Mouse (Mus musculus) hindbrain, embryonic 15.5 days (tissue): ENCODE results near the gene H2-M10.6. TPM values are rescaled to one million over a fixed set of nuclear protein-coding genes. Genes with fewer than 3 reads are reported as not detected.
A peak's percentile ranks its signal among the peaks of the same experiment; 100 is the strongest.
"Not testable (repeated sequence)": the region's sequence is repeated elsewhere in the genome, so short reads cannot be mapped to it uniquely, and the experiment has no call there.

Source experiments
- ATAC-seq: fragments of 200-750 bp; cut with Nextera tagmentation; 2 replicates; pipeline ENCODE4 v1.8.0; 2017; ENCODE audit warnings: low read depth, moderate number of reproducible peaks, moderate TSS enrichment; ENCODE audit not compliant: low FRiP score
- H3K27ac ChIP-seq: fragments of 300-500 bp; sonication (generic); replicated peaks from 2 replicates; pipeline ENCODE4 v1.5.1; 2015; ENCODE audit warnings: mild to moderate bottlenecking, inconsistent platforms
- H3K27me3 ChIP-seq: fragments of 300-500 bp; sonication (generic); 2 replicates; pipeline ENCODE4 v1.6.1; 2015; ENCODE audit warnings: control low read depth, inconsistent platforms
- H3K36me3 ChIP-seq: fragments of 300-500 bp; sonication (generic); 2 replicates; pipeline ENCODE4 v1.6.1; 2015; ENCODE audit warnings: control low read depth, inconsistent platforms
- H3K4me1 ChIP-seq: fragments of 300-500 bp; sonication (generic); replicated peaks from 2 replicates; pipeline ENCODE4 v1.6.1; 2015; ENCODE audit warnings: control low read depth, inconsistent platforms
- H3K4me2 ChIP-seq: fragments of 300-500 bp; sonication (generic); 2 replicates; pipeline ENCODE4 v1.6.1; 2015; ENCODE audit warnings: moderate library complexity, mild to moderate bottlenecking, inconsistent platforms
- H3K4me3 ChIP-seq: fragments of 300-500 bp; sonication (generic); 2 replicates; pipeline ENCODE4 v1.5.1; 2015; ENCODE audit warnings: mild to moderate bottlenecking, inconsistent platforms
- H3K9ac ChIP-seq: fragments of 300-500 bp; sonication (generic); 2 replicates; pipeline ENCODE4 v1.6.1; 2015; ENCODE audit warnings: inconsistent platforms
- H3K9me3 ChIP-seq: fragments of 300-500 bp; sonication (generic); 2 replicates; pipeline ENCODE4 v1.6.1; 2016; ENCODE audit warnings: control low read depth, inconsistent platforms
- WGBS: fragments of 180-500 bp; shearing (Covaris S2); methylation state at CpG from one replicate; pipeline ENCODE4 v1.1.7; 2015; 5-methylcytosine and 5-hydroxymethylcytosine counted together
- polyA plus RNA-seq: library from polyadenylated mRNA; unstranded; fragments of >200 nt; fragmentation: Nextera tagmentation; extraction: Ambion mirVana; gene quantifications from 2 replicates; pipeline ENCODE4 v1.2.1, GENCODE M21; 2015

H2-M10.6 gene
- polyA plus RNA-seq, 1 experiment from 2014 or later, result not detected

GRCm38 (mm10) chr17:36826002-36826401 lies 14.0 kb downstream of the H2-M10.6 start:
- not testable (repeated sequence) for H3K9me3 ChIP-seq
- peak overlapping the region; percentile 21; the same call in 1 of the 2 replicates for H3K4me3 ChIP-seq
- 17% methylated on average over 5 of the region's 5 CpGs for WGBS

GRCm38 (mm10) chr17:36828488-36828887 lies 16.5 kb downstream of the H2-M10.6 start:
- Histone ChIP-seq H3K4me1 (no peaks in the 10 kb centered on the region), H3K27me3 (no peaks in the 10 kb centered on the region)
- no peak for ATAC-seq

More at GRCm38 (mm10) chr17:36826002-36826401, 14.0 kb downstream of the H2-M10.6 start:
- H3K27me3 ChIP-seq, H3K36me3 ChIP-seq, H3K9ac ChIP-seq, H3K4me1 ChIP-seq: not testable (repeated sequence)
- Histone ChIP-seq H3K27ac (0 out of 2 replicates have a peak overlapping the region, but pooled peaks have one; percentile 48), H3K4me2 (peak overlapping the region; percentile 48)
- ATAC-seq, result peak; percentile 86

DNA sequence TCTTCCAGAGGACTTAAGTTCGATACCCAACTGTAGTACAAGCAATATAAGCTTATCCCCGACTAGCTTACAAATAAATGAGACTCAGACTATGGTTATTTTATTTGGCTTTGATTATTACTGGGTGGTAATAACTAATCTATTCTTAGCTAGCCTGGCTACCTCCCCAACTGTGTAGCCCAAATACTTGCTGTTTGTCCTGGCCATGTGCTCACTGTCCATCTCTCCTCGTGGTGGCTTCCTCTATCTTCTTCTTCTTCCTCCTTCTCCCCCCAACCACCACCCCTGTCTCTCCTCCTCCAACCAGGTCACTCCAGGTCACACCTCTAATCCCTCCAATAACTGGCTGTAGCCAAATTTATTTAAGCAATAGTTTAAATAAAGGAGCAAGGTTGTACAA lies 18.5 kb downstream of the H2-M10.6 start:
- Histone ChIP-seq H3K36me3 (no peaks in the 10 kb centered on the region), H3K4me3 (no peak overlapping the region), H3K9ac (no peak overlapping the region), H3K9me3 (no peaks in the 10 kb centered on the region), H3K27ac (no peak overlapping the region), H3K4me1 (no peaks in the 10 kb centered on the region), H3K27me3 (no peaks in the 10 kb centered on the region), H3K4me2 (no peak overlapping the region)
- 82% methylated on average over 3 of the region's 3 CpGs for WGBS
- ATAC-seq, result no peak

More at GRCm38 (mm10) chr17:36828488-36828887, 16.5 kb downstream of the H2-M10.6 start:
- H3K9ac ChIP-seq, result no peak overlapping the region
- WGBS, result 90% methylated on average over 2 of the region's 2 CpGs
- no peak overlapping the region for H3K4me2 ChIP-seq
- H3K27ac ChIP-seq, result no peak overlapping the region
- no peaks in the 10 kb centered on the region for H3K36me3 ChIP-seq
- no peak overlapping the region for H3K4me3 ChIP-seq
- H3K9me3 ChIP-seq, result no peaks in the 10 kb centered on the region

DNA sequence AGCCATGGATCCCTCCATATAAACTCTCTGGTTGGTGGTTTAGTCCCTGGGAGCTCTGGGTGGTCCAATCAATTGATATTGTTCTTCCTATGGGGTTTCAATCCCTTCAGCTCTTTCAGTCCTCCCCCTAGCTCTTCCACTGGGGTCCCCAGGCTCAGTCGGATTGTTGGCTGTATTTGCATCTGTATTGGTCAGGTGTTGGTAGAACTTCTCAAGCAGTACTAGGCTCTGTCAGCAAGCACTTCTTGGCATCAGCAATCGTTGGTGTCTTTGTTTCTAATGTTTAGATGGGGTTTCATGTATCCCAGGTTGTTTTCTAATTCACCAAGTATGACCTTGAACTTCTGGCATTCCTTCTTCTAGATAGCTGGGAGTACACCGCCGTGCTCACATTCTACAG lies 20.7 kb downstream of the H2-M10.6 start:
- Histone ChIP-seq H3K27ac (no peak overlapping the region), H3K27me3 (no peaks in the 10 kb centered on the region), H3K9me3 (no peaks in the 10 kb centered on the region), H3K36me3 (no peaks in the 10 kb centered on the region), H3K4me3 (no peak overlapping the region), H3K4me2 (no peak overlapping the region), H3K4me1 (peaks cover 11% of the 10 kb centered on the region), H3K9ac (no peak overlapping the region)
- no peak for ATAC-seq
- 53% methylated on average over 4 of the region's 4 CpGs for WGBS

GRCm38 (mm10) chr17:36835591-36836426 lies 23.8 kb downstream of the H2-M10.6 start:
- no peaks in the 10 kb centered on the region for H3K27me3 ChIP-seq
- ATAC-seq, result no peak
- 0 out of 2 replicates have a peak overlapping the region, but pooled peaks have one; percentile 89 for H3K9ac ChIP-seq
- H3K27ac ChIP-seq, result peak overlapping the region; percentile 96
- no peaks in the 10 kb centered on the region for H3K9me3 ChIP-seq
- H3K4me1 ChIP-seq, result peaks cover 27% of the 10 kb centered on the region
- no peaks in the 10 kb centered on the region for H3K36me3 ChIP-seq
- peak overlapping the region; percentile 74 for H3K4me2 ChIP-seq
- peak overlapping the region; percentile 92; the same call in 1 of the 2 replicates for H3K4me3 ChIP-seq
- 33% methylated on average over 12 of the region's 12 CpGs for WGBS

GRCm38 (mm10) chr17:36836427-36836812 lies 24.4 kb downstream of the H2-M10.6 start:
- Histone ChIP-seq H3K9ac (peak overlapping the region; percentile 89), H3K27ac (peak overlapping the region; percentile 96), H3K4me2 (peak overlapping the region; percentile 74), H3K4me3 (peak overlapping the region; percentile 92), H3K27me3 (no peaks in the 10 kb centered on the region), H3K9me3 (no peaks in the 10 kb centered on the region), H3K36me3 (no peaks in the 10 kb centered on the region), H3K4me1 (peaks cover 27% of the 10 kb centered on the region)
- WGBS, result 18% methylated on average over 3 of the region's 3 CpGs
- peak; percentile 20 for ATAC-seq

- peak within 1 kb of the TSS; percentile 96 for H3K27ac ChIP-seq
- H3K9me3 ChIP-seq, result no peaks in the 10 kb centered on the region
- no peaks in the 10 kb centered on the region for H3K27me3 ChIP-seq
- H3K4me2 ChIP-seq, result peak within 1 kb of the TSS; percentile 74
- peak; percentile 99 for ATAC-seq
- peak within 1 kb of the TSS; percentile 92 for H3K4me3 ChIP-seq
- H3K9ac ChIP-seq, result peak within 1 kb of the TSS; percentile 89
- under 1% methylated on average over 40 of the region's 58 CpGs for WGBS
- no peaks in the 10 kb centered on the region for H3K36me3 ChIP-seq
- H3K4me1 ChIP-seq, result peaks cover 27% of the 10 kb centered on the region
These were observed 25.1 kb downstream of the H2-M10.6 start, which contains the start of gene Trim26 for GRCm38 (mm10) chr17:36836874-36837647. Gene Trim26 (plus strand): TSS chr17:36837134.

DNA sequence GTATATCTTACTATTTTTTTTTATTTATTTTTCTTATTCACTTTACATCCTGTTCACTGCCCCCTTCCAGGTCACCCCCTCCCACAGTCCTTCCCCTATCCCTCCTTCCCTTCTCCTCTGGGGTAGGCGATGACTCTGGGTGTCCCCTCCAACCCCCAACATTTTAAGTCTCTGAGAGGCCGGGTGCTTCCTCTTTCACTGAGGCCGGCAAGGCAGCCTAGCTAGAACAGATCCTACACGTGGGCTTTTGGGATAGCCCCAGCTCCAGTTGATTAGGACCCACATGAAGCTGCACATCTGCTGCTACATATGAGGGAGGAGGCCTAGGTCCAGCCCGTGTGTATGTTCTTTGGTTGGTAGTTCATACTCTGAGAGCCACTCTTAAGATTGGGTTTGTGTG lies 27.0 kb downstream of the H2-M10.6 start:
- Histone ChIP-seq H3K9ac (no peak overlapping the region), H3K36me3 (no peaks in the 10 kb centered on the region), H3K4me1 (peaks cover 27% of the 10 kb centered on the region), H3K27ac (no peak overlapping the region), H3K4me2 (no peak overlapping the region), H3K27me3 (no peaks in the 10 kb centered on the region), H3K9me3 (no peaks in the 10 kb centered on the region), H3K4me3 (no peak overlapping the region)
- WGBS, result 87% methylated on average over 5 of the region's 5 CpGs
- ATAC-seq, result no peak

GRCm38 (mm10) chr17:36839931-36840330 lies 28.0 kb downstream of the H2-M10.6 start:
- Histone ChIP-seq H3K4me2 (no peak overlapping the region), H3K9me3 (no peaks in the 10 kb centered on the region), H3K4me3 (no peak overlapping the region), H3K4me1 (peaks cover 27% of the 10 kb centered on the region), H3K27me3 (no peaks in the 10 kb centered on the region), H3K36me3 (no peaks in the 10 kb centered on the region), H3K27ac (no peak overlapping the region), H3K9ac (no peak overlapping the region)
- WGBS, result 85% methylated on average over 3 of the region's 3 CpGs
- ATAC-seq, result no peak

DNA sequence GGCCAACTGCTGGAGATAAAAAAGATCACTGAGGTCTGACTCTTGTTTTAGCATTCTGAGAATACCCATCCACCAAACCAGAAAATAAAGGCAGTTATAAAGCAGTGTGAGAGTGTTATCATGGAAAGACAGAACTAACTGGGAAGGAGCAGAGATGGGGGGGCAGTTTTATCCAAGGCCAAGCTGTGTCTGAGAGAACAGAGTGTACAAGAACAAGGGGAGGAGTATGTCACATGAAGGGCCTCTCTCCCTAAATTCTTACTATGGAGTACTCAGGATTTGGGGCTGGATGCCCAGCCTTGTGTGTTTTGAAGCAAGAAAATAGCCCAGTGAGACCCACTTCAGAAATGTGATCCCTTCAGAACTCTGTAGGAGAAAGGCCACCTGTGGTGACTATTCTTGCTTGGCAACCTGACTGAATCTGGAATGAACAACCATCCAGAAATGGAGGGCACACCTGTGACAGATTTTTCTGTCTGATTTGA lies 29.0 kb downstream of the H2-M10.6 start:
- H3K27ac ChIP-seq, result no peak overlapping the region
- ATAC-seq, result no peak

DNA sequence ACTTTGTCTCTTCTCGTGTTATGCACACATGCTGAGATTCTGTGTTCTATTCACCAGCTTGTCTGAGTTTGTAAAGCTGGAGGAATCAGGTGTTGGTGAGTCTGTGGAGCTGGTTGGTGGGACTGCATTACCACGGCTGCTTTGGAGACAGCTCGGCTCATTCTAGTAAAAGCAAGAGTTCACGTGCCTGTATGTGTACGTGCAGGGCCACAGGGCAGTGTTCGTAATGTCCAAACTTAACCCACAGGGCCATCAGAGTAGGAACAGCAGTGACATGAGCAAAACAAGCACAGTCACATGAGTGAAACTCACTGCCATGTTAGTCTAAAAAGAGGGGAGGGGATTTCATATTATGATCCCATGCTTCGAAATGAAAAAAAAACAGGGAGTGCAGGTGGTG lies 31.7 kb downstream of the H2-M10.6 start:
- 77% methylated on average over 7 of the region's 7 CpGs for WGBS
- H3K4me1 ChIP-seq, result peaks cover 6% of the 10 kb centered on the region
- no peak overlapping the region for H3K4me3 ChIP-seq
- H3K9me3 ChIP-seq, result no peaks in the 10 kb centered on the region
- H3K36me3 ChIP-seq, result 0 out of 2 replicates have a peak, but pooled peaks cover 3% of the 10 kb centered on the region
- no peak overlapping the region for H3K4me2 ChIP-seq
- no peak overlapping the region for H3K27ac ChIP-seq
- H3K27me3 ChIP-seq, result no peaks in the 10 kb centered on the region
- ATAC-seq, result no peak
- no peak overlapping the region for H3K9ac ChIP-seq

More for the DNA sequence above, 29.0 kb downstream of the H2-M10.6 start:
- Histone ChIP-seq H3K4me3 (no peak overlapping the region), H3K4me1 (peaks cover 25% of the 10 kb centered on the region), H3K9ac (no peak overlapping the region), H3K36me3 (no peaks in the 10 kb centered on the region), H3K9me3 (no peaks in the 10 kb centered on the region), H3K27me3 (no peaks in the 10 kb centered on the region), H3K4me2 (no peak overlapping the region)

DNA sequence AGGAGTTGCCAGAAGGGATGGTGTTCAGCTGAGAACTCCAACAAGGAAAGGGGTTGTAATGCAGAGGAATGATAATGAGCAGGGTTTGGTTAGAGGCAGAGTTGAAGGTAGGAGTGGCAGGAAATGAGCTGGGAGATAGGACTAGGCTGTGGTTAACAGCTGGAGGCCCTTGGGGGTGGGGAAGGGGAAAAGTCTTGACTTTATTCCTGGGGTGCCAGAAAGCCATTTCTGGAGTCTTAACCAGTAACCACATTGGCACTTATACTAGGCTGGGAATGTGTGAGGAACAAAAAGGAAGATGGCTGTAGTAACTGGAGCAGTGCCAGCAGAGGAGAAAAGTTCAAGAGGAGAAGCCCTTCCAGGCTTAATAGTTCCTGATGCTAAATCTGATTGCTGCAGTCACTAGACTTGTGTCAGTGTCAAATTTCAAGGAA lies 32.3 kb downstream of the H2-M10.6 start:
- Histone ChIP-seq H3K27ac (no peak overlapping the region), H3K9me3 (no peaks in the 10 kb centered on the region), H3K4me1 (no peaks in the 10 kb centered on the region), H3K4me3 (no peak overlapping the region), H3K9ac (no peak overlapping the region), H3K27me3 (no peaks in the 10 kb centered on the region), H3K4me2 (no peak overlapping the region), H3K36me3 (0 out of 2 replicates have a peak, but pooled peaks cover 3% of the 10 kb centered on the region)
- no peak for ATAC-seq
